Mouse (Mus musculus) megakaryocyte, embryonic 14.5 days (primary cell): Measurements from ENCODE around the gene Lhfp.

Experiments
- FLI1 ChIP-seq: IDR thresholded peaks from 2 replicates; pipeline ENCODE4 v1.6.1; 2012; ENCODE audit warnings: low read length, inconsistent platforms, mixed read lengths
- GATA1 ChIP-seq: IDR thresholded peaks from 3 replicates; pipeline ENCODE4 v1.6.1; 2012; ENCODE audit warnings: mixed read lengths, low read length, inconsistent platforms, borderline replicate concordance

DNA sequence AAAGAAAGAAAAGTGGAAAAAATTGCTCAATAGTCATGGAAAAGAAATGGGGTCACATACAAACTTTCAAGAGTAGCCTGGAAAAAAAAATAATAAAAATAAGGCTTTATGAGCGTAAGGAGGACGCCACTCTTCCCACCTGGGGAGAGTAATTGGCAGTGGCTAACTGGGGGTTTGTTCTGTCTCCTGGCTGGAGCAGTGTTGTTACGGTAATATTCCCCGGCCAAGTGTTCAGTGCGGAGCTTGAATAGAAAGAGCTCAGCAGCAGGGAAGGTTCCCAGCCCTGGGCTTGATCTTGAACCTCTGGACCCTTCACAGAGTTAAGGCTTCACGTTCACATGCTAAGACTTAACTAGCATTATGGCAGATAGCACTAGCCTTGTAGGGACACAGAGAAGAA lies 184.9 kb downstream of the Lhfp start:
- TF ChIP-seq GATA1 = no peak
- TF ChIP-seq FLI1 = no peak
